Mouse (Mus musculus) mature B cell (primary cell): ENCODE measurements around the gene Fam189a2.

ENCODE experiments used
- in situ Hi-C: fragments of 300-500 bp; cut with MboI; formaldehyde crosslinking; loops from 2 replicates; pipeline ENCODE4 v1.14.3; 2019

The Fam189a2 gene

DNA sequence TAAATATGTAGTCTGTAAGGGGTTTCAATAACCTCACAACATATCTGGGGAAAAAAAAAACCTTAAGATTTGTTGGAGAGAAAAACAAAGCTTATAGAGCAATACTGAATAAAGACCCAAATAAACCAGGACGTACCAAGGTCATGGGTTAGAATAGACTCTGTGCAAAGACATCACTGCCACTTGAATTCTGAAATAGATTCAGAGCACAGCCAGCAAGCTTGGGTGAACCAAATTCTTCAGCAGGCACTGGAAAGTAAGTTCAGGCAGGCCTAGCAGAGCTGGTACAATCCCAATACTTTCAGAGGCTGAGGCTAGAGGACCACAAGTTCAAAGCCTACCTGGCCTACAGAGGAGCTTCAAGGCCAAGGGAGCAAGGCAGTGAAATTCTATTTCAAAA is 6.2 kb downstream of the Fam189a2 start:
- in situ Hi-C loops = no loop called here

DNA sequence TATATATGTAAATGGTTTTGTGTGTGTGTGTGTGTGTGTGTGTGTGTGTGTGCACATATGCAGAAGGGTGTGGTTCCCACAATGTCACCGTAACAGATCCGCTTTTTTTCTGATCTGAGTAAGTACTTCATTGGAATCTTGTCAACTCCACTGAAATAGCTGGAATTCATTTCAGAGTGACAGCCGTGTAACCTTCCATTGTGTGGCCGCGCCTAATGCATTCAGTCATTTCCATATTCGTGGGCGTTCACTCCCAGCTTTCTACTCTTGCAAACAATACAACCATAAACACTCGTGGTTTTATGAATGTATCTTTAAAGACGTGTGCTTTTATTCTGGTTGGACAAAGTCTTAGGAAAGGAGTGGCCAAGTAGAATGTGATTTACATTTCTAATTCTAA is 6.7 kb downstream of the Fam189a2 start:
- in situ Hi-C loops = no loop called here

DNA sequence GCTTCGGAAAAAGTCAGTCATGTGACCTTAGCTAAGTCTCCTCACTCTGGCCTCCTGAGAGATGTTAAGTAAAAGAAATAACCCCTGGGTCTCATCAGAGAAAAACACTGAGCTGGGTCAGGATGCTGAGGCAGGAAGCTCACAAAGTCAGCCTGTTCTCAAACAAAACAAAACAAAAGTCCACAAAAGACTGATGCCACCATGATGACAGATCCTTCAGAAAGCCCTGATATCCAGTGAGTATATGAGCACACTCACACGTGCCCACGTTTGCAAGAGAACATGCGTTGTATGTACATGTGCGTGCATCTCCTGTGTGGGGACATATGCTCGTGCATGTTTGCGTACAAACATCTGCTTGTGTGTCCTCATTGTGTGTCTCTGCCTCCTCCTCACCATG is 7.5 kb downstream of the Fam189a2 start:
- in situ Hi-C loops = no loop called here

DNA sequence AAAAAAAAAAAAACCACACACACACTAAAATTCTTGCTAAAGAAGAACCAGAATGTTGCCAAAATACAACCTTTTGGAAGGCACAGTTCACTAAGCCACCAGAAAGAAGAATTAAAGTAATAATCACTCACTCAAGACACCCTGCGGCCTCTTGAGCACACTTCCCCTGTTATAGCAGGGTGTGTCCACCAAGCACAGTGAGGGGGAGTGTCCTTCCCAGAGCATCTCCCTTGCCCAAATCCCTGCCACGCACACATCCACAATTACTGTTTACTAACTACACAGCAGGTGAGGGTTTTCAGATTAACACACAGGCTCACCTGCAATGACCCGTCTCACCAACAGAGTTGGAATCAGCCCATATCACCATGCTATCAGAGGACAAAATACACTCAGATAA is 8.0 kb downstream of the Fam189a2 start:
- in situ Hi-C loops = no loop called here

DNA sequence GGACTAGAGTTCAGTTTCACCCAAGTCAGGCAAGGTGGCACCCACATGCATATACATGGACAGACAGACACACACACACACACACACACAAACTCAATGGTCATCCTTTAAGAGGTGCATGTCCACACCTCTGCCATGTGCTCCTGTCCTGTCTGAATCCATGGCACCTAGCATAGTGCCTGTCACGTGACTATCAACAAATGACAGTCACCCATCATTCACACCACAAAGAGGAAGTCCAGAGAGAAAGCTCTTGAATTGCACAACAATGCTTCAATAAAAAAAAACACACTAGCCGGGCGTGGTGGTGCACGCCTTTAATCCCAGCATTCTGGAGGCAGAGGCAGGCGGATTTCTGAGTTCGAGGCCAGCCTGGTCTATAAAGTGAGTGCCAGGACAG is 8.5 kb downstream of the Fam189a2 start:
- in situ Hi-C loops = no loop called here

DNA sequence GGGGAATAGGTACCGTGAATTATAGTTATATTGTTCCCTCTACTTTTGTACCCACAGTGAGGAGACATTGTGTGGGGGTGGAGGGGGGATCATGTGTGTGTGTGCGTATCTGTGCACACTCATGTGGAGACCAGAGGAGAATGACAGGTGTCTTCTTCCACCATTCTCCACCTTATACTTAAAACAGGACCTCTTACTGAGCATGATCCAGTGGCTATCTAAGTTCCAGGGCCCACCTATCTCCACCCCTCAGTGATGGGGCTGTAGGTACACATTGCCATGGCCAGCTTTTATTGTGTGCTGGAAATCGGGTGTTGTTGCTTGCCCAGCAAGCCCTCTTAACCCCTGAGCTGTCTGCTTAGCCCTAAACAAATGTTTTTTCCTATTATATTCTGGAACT is 10.1 kb downstream of the Fam189a2 start:
- in situ Hi-C loops = no loop called here

DNA sequence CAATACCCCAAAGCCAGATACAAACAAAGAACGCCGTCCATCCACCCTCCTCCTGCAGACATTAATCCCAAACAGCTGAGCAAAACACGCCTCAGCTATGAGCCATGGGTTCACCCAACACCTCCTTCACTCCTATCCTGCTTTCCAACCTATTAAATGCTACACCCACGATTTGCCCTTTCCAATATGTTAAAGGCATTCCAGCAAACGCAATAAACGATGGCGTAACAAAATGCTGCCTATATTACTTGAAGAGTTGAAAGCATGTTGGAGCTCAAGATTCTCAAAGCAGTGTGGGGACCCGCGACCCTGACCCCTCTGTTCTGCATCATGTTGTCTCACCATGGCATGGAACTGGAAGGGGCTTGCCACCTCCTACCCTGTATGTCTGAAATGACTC is 11.2 kb downstream of the Fam189a2 start:
- in situ Hi-C loops = no loop called here

DNA sequence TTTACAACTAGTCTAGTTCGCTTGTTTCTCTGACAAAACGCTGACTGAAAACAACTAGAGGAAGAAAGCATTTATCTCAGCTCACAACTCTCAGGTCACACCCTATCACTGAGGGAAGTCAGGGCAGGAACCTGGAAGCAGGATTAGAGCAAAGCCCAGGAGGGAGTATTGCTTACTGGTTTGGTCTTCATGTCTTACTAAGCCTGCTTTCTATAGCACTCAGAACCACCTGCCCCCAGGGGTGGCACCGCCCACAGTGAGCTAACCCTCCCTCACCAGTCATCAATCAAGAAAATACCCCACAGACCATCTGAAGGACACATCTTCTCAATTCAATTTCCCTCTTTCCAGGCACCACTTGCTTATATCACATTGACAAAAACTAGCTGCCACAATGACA is 12.4 kb downstream of the Fam189a2 start:
- in situ Hi-C loops = no loop called here

DNA sequence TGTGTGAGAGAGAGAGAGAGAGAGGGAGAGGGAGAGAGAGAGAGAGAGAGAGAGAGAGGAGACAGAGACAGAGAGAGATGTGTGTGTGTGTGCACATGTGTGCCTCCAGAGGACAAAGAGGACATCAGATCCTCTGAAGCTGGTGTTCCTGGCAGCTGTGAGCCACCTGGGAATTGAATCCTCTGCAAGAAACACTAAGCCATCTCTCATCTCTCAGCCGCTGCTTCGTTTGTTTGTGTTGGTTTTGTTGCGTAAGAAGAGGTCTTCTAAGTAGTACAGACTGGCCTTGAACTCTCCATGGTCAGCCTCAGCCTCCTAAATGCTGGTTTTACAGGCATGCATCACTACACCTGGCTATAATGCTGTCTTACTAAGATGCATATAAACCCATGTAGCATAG is 12.9 kb downstream of the Fam189a2 start:
- in situ Hi-C loops = no loop called here

DNA sequence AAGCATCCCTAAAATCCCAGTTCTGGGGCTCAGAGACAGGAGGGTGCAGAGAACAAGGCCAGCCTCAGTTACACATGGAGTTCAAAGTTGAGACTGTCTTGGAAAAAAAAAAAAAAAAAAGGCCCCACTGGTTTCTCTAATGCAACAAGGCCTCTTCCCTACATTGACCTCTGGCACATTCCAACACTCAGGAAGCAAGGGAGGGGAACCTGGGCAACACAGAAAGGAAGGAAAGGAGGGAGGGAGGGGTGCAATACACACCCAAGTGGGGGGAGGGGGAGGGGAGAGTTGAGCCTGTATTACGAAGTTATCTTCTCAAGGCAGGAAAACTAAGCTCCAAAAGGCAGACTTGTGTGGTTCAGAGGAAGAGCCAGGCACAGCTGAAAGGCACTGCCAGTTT is 13.4 kb downstream of the Fam189a2 start:
- in situ Hi-C loops = no loop called here

DNA sequence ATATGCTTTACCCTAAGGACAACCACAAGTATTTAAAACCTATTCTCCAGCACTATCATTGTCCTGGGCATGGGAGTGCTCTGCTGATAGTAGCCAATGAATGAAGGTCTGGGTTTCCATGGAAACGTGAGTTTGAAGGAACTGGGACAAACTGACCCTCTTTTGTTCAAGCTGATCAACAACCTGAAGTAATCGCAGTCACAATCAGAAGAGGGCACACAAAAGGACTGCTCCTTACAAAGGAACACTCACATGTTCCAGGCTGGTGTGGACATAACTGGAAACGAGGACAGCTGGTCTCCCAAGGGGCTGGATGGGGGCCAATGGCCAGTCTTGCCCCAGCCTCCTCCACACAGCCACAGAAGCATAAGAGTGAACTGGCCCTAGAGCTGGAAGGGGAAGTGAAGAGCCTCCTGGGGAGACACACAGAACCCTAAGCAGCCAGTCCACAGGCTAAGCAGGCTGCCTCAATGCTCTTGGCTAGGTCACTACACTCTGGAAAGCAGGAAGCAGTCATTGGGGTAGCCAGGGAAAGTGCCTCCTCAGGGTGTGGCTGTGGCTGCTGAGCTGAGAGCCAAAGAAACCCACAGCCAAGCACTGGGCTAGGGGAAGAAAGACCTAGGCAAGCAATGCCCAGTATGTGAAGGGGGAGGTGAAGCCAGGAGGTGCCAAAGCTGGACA is 14.0 kb downstream of the Fam189a2 start:
- in situ Hi-C loops = no loop called here

DNA sequence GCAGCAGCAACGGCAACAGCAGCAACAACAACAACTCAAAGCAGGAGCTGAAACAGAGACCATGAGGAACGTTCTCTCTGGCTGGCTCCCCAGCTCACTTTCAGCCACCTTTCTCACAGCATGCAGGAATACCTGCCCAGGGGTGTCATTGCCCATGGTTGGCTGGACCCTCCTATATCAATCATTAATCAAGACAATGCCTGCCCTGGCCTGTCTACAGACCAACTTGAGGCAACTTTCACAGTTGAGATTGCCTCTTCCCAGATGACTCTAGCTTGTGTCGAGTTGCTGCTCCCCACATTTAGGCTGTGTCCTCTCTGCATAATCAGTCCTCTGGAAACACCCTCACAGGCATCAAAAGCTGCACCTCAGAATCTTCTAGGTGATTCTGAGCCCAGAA is 17.6 kb downstream of the Fam189a2 start:
- in situ Hi-C loops = no loop called here

DNA sequence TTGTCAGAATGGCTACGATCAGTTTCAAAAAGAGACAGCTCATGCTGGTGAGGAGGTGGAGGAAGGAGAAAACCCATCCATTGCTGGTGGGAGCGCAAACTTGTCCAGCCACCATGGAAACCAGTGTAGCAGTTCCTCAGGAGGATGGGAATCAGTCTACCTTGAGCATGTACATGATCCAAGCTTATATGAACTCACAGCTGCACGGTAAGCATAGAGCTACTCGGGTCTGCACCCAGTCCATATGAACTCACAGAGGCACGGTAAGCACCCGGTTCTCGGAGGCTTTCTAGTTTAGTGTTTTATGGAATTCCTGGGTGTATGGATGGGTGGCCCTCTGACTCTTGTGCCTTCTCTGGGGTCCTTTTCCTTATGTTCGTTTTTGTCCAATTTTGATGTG is 18.3 kb downstream of the Fam189a2 start:
- in situ Hi-C loops = no loop called here

DNA sequence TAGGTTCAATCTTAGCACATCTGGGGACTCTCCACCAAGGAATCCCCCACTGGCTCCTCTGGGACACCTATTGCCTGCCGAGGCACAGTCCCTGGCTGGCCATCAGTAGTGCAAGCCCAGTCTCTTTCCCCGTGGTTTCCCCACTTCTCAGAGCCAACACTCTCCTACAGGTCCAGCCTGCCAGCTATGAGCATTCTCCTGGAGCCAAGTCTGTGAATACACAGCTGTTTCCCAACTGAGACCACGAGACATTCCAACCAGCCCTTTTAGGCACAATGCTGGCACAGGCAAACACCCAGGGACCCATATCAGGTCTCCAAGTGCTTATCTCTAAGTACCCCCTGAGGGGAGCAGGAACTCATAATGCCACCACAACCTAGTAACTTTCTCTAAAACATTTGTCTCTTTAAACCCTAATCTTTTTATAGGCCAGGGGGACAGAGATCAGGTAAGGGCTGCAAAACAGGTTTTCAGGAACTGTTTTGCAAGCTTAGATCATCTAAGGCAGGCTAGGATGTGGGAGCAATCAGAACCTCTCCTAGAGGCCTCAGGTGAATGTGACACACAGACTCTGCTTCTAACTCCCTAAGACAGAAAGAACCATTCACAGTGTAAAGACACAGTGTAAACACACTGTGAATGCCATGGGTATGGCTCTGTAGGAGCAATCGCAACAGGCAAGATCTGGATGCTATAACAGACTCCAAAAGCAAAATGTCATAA is 23.0 kb downstream of the Fam189a2 start:
- in situ Hi-C loops = no loop called here

DNA sequence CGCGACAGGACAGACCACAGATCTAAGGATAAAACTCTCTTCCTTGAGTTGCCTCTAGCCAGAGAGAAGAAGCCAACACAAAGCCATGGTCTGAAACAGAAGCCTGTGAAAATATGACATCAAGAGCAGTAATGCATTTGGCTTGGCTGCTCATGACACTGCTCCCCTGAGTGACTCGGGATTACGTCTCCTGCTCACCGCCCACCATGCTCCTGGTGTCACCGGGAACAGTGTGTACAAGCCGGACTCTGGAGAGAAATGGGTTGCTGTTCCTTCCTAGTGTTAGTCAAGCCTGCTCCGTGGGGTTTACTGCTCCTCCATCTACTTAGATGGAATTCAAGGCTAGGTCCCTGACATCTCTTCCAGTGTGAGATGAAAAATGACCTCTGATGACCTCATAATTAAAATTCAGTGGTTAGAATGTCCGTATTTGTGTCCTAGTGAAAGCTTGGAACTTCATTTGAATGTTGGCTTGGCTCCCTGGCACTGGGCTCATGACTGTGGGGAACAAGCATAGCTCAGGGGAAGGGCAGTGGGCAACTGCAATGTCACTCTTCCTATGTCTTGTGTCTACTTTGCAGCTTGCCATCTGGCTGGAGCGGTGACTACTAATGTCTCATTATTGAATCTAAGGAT is 23.7 kb downstream of the Fam189a2 start:
- in situ Hi-C loops = no loop called here

DNA sequence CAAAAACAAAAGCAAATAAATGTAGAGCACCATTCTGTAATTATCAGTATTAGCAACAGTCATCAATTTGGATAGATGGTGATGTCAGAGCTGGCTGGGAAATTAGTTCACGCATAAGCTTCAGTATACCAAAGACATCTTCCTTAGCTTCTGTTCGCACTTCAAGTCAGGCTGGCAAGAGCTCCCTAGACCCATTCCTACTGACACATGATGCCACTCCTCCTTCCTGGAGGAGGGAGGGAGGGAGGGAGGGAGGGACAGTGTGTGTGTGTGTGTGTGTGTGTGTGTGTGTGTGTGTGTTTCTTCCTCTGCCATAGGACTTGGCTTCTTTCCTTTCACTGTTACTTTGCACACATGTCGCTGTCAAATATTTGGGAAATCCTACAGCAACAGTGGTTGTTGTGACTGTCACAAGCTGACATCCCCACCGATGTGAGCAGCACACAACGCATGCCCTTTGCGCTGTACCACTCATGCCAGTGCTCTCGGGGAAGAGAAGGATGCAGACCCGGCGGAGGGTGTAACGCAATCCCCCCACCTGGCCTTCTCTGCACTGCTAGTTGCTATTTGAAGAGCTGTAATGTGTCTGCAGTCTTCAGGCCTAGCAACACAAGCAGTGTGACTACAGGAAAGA is 34.9 kb downstream of the Fam189a2 start:
- in situ Hi-C loops = no loop called here

DNA sequence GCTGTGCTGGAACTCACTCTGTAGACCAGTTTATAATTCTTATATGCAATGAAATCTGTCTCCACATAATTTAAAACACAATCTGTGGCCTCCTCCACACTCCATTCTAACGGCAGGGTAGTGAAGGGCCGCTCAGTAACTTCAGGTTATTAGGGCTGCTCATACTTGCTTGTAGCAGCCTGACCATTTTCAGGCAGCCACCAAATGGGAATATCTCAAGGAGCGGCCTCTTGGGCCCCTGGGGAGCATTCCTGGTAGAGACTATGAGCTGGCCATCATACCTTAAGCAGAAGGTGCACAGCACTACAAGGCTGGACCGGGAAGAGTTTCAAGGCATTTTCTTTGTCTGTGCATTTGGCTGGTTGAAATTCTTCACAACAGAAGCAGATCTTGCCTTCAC is 42.7 kb downstream of the Fam189a2 start:
- in situ Hi-C loops = no loop called here

DNA sequence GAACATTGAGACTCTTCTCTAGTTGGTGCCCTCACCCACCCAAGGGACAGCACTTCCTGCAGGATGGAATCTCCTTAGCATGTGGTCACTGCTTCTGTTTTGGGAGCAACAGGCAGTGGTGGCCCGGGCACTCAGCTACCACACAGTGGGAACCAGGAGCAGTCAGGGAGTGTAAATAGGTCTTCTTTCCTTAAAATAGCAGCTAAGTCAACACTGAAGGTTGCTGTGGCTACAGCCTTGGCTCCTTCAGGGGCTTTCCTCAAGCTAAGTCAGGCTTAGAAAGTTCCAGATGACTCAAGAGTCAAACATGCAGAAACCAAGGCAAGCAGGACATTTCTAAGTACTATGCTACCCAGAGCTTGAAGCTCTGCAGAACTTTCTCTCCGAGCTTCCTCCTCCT is 43.5 kb downstream of the Fam189a2 start:
- in situ Hi-C loops = no loop called here

DNA sequence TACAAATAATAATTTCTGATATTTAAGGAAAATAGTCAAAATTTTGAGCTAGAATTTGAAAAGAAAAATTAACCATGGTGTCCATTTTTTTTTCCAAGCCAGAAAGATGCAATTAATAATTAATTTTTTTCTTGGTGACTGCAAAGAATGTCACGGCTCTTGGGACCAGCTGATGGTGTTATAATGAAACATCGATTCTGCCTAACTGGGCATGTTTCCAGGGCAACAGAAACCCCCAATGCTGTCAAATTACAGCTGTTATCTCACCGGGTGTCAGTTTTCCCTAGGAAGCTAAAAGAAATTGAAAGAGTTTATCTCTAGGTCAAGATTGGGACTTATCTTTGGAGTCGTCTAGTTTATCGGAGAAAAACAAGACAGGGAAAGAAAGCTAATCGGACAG is 46.6 kb downstream of the Fam189a2 start:
- in situ Hi-C loops = no loop called here

DNA sequence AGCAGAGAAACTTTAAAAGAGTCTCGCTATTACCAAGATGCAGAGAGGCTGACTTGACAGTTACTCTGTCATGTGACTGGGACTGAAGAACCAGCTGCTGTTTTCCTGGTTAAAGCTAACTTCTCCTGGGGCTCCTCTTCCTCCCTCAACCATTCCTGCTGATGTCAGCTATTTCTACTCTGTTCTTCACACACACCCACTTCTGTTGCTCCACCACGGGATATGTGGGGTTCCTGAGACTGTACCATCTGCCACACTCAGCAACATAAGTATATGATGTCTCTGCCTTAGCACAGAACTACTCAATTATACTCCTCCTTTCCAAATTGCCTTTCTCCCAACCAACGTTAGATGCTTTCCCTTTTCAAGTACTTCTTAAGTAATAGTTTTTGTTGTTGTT is 50.2 kb downstream of the Fam189a2 start:
- in situ Hi-C loops = no loop called here

DNA sequence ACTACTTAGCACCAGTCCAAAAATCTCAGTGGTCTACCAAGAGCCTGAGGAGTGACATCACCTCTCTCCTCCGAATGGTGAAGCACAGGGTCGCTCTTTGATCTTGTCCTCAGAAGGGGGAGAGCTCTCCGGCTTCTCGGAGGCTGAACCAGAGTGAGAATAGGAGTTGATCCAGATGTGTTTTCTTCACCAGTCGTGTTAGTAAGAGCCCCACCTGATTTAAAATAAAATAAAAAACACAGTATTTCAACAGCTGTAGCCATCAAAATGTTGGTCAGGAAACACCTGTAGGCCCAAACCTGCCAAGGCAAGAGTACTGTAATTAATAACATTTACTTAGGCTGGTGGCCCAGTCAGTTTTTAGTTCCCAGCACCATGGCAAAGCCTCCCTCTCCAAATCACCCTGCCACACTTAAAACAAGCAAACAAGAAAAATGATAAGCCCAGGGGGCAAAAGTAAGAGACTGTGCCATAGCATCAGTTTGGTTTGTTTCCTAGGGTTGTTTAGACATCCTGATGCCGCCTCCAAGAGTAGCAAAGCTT is 52.8 kb downstream of the Fam189a2 start:
- in situ Hi-C loops = no loop called here

DNA sequence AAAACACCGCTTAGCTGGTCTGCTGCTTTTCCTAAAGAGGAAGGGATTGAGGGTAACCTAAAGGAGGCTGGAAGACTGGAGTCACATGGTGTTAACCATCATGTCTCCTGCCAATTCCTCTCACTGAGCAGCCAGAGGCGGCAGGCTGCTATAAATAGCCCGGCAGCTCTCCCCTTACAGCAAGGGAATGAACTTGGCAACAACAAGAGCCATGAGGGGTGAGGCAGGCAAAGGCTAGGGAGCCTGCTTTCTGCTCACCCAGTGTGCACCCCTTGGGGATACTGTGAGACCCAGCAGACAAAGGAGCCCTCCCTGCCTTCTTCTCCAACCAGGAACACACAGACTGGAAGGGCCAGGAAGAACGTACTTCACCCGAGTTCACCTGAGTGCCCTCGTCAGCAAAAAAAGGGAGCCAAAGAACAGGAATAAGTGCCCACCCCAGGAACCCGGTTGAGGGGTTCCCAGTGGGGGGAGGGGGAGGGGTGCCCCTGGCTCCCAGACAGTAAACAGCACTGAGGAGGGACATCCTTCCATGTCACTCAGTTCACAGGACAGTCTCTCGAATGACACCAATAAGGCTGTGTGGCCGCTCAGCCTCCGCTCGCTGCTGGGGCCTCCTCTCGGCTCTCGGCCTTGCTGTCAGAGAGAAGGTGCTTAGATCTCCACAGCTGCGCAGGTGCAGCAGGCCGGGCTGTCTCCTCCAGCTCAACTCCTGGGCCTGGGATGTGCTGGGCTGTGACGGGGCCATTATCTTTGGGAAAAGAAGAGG is 57.8 kb downstream of the Fam189a2 start:
- in situ Hi-C loops = no loop called here
